In genomic region chr17:73120545-73120944, GRCm38 (mm10) we compare ENCODE assay signal across 19 mouse cellular contexts. TPM values are rescaled to one million over a fixed set of nuclear protein-coding genes. Genes with fewer than 3 reads are reported as not detected.
DNase-seq lines count a peak whose midpoint lies in the region; ATAC-seq and TF ChIP-seq lines count a peak whose summit lies in the region.
"Had no signal": no experiment of that assay in that cellular context is flagged by ENCODE, and none has a peak within 500 bp of the region (broad histone marks: within the 10 kb centered on the region; RNA-seq: fewer than 3 reads in every experiment).

No protein-coding gene starts in this region.

- H3K4me1 ChIP-seq in embryonic facial prominence, embryonic 13.5 days: peaks cover 9% of the 10 kb centered on the region
- no peaks in the 10 kb centered on the region for H3K4me1 ChIP-seq in embryonic facial prominence, embryonic 10.5 days
- H3K4me1 ChIP-seq in cerebellum, adult 2 months (ENCODE audit: control insufficient read depth, insufficient read depth, low read length): no peaks in the 10 kb centered on the region
- H3K4me1 ChIP-seq: midbrain, embryonic 15.5 days had no signal

- no peak for ATAC-seq in embryonic facial prominence, embryonic 13.5 days (ENCODE audit: insufficient number of reproducible peaks, insufficient read depth, low FRiP score, low TSS enrichment, low read depth)
- ATAC-seq: CD4-positive, CD25-positive, alpha-beta regulatory T cell, adult 4 months; hindbrain, embryonic 16.5 days; midbrain, embryonic 15.5 days had no signal

- H3K4me3 ChIP-seq in embryonic facial prominence, embryonic 13.5 days: no peak overlapping the region
- no peak overlapping the region for H3K4me3 ChIP-seq in embryonic facial prominence, embryonic 10.5 days
- no peak overlapping the region for H3K4me3 ChIP-seq in cerebellum, adult 2 months (replicated peaks; ENCODE audit: insufficient read depth, low read depth, low read length)
- H3K4me3 ChIP-seq: heart, embryonic 12.5 days; megakaryocyte, embryonic 14.5 days; midbrain, embryonic 15.5 days had no signal

- no peak for TF ChIP-seq CTCF in cerebellum, adult 2 months (IDR thresholded peaks at IDR 0.05; ENCODE audit: borderline replicate concordance, insufficient read depth, low read depth, low read length)

- H3K9ac ChIP-seq in embryonic facial prominence, embryonic 13.5 days: no peak overlapping the region
- H3K9ac ChIP-seq: heart, embryonic 12.5 days; midbrain, embryonic 15.5 days had no signal

- no peak for TF ChIP-seq POLR2A in cerebellum, adult 2 months (IDR thresholded peaks at IDR 0.05; ENCODE audit: borderline replicate concordance, insufficient read depth, low read length)

- no peaks in the 10 kb centered on the region for H3K9me3 ChIP-seq in embryonic facial prominence, embryonic 13.5 days
- H3K9me3 ChIP-seq in embryonic facial prominence, embryonic 10.5 days: no peaks in the 10 kb centered on the region
- H3K9me3 ChIP-seq: G1E; heart, embryonic 12.5 days; megakaryocyte, embryonic 14.5 days; midbrain, embryonic 15.5 days had no signal

- no peak overlapping the region for H3K4me2 ChIP-seq in embryonic facial prominence, embryonic 13.5 days
- H3K4me2 ChIP-seq: heart, embryonic 12.5 days; midbrain, embryonic 15.5 days had no signal

- no peaks in the 10 kb centered on the region for H3K27me3 ChIP-seq in embryonic facial prominence, embryonic 13.5 days
- H3K27me3 ChIP-seq in embryonic facial prominence, embryonic 10.5 days (replicated peaks; ENCODE audit: low read depth, poor library complexity, severe bottlenecking): no peaks in the 10 kb centered on the region
- H3K27me3 ChIP-seq in cerebellum, adult 2 months (ENCODE audit: control insufficient read depth, insufficient read depth, low read length): no peaks in the 10 kb centered on the region
- H3K27me3 ChIP-seq: heart, embryonic 12.5 days; megakaryocyte, embryonic 14.5 days; midbrain, embryonic 15.5 days had no signal

- WGBS in embryonic facial prominence, embryonic 13.5 days: 54% methylated on average over 5 of the region's 5 CpGs
- WGBS in embryonic facial prominence, embryonic 10.5 days: 84% methylated on average over 5 of the region's 5 CpGs
- 83% methylated on average over 5 of the region's 5 CpGs for WGBS in cerebellum, adult 2 months

- DNase-seq in embryonic facial prominence, embryonic 10.5 days (ENCODE audit: low spot score): no peak
- peak; percentile 1 to 29 for DNase-seq in layer of hippocampus, adult 18-20 months (ENCODE audit: low spot score in 2 of 2)
- DNase-seq in layer of hippocampus, adult 8-10 months (ENCODE audit: low spot score in 2 of 2): no peak
- peak; percentile 5 for DNase-seq in right cerebral cortex, postnatal 4 days
- DNase-seq in right cerebral cortex, postnatal 36 days (ENCODE audit: low spot score in 2 of 2): no peak
- DNase-seq in cerebellum, adult 2 months: no peak
- no peak for DNase-seq in heart, adult 18-20 months
- DNase-seq: cerebellum, postnatal 14 days; heart, postnatal 36 days; kidney, adult 8-10 months; kidney, postnatal 4 days; thymus, postnatal 36 days had no signal

- H3K27ac ChIP-seq in embryonic facial prominence, embryonic 13.5 days: 0 out of 2 replicates have a peak overlapping the region, but pooled peaks have one; percentile 40
- no peak overlapping the region for H3K27ac ChIP-seq in embryonic facial prominence, embryonic 10.5 days (replicated peaks)
- no peak overlapping the region for H3K27ac ChIP-seq in cerebellum, adult 2 months (ENCODE audit: insufficient read depth, low read length)
- H3K27ac ChIP-seq: midbrain, embryonic 15.5 days had no signal

- H3K36me3 ChIP-seq in embryonic facial prominence, embryonic 13.5 days: no peaks in the 10 kb centered on the region
- H3K36me3 ChIP-seq in embryonic facial prominence, embryonic 10.5 days (replicated peaks): no peaks in the 10 kb centered on the region
- H3K36me3 ChIP-seq: midbrain, embryonic 15.5 days had no signal

RNA-seq across cellular contexts. Expression of gene Lclat1, which starts 12.8 kb away (rescaled TPM):
- polyA plus RNA-seq in embryonic facial prominence, embryonic 13.5 days (2015; fragmentation: Nextera tagmentation; extraction: Ambion mirVana): 10.4 and 10.6 TPM in 2 replicates
- 11.3 and 11.8 TPM in 2 replicates for polyA plus RNA-seq in embryonic facial prominence, embryonic 10.5 days (2016; fragmentation: Nextera tagmentation; extraction: Ambion mirVana)
- 10 to 100 TPM; 34.5 to 35.1 TPM for total RNA-seq in layer of hippocampus, adult 18-20 months (2021)
- total RNA-seq in layer of hippocampus, adult 8-10 months (2022): 10 to 100 TPM; 32.0 to 37.2 (median 36.6) TPM
- 12.4 and 14.4 TPM in 2 replicates for polyA plus RNA-seq in cerebellum, adult 2 months (2012; rRNA removed)
- total RNA-seq in heart, adult 18-20 months (2021): 10 to 100 TPM; 97.3 to 97.5 TPM

Comparison
In these comparisons a context has a peak if more than half of its experiments do, and no peak if none do; other contexts are left out.
1. DNase-seq: peak in layer of hippocampus, adult 18-20 months (2 of 2) and right cerebral cortex, postnatal 4 days (single experiment); none in embryonic facial prominence, embryonic 10.5 days (single experiment), layer of hippocampus, adult 8-10 months (0 of 2), right cerebral cortex, postnatal 36 days (0 of 2), cerebellum, adult 2 months (0 of 2) and heart, adult 18-20 months (0 of 2).